Mouse (Mus musculus): Measurements from ENCODE around the gene Gm20388. TPM values are rescaled to one million over a fixed set of nuclear protein-coding genes. Genes with fewer than 3 reads are reported as not detected.

The Gm20388 gene
- polyA plus RNA-seq, 1 experiment from 2014 or later = not detected

DNA sequence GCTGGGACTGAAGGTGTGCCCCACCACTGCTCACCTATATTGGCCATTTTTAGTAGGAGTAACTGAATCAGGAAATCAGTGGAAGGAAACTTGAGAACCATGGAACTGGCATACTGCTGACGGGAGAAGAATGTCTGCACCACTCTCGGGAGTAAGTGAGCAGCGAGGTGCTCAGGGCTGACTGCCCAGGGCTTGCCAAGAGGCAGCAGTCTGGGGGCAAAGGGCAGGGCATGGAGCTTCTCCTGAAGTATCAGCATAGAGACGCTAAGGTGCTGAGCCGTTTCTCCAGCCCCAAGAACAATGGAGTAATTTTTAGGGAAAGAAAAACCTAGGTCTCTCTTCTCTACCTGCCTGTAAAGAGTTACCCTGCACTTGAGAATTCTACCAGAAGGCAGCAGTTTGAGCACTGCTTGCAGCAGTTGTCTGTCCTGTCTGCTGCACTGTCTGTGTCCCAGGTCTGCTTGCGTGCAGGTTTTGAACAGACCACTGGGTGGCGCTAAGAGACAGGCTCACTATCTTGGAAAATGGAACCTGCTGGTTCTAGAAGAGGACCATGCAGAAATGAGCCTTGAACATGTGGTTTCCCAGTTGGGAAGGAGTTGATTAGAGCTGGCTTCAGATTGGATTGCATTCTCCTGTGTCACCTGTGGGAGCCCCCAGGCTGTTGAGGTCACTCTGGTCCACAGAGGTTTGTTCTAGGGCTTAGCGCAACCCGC is 33.6 kb downstream of the Gm20388 start:
- Histone ChIP-seq H3K27me3 (ENCODE audit: control insufficient read depth, insufficient read depth, low read length) (no peaks in the 10 kb centered on the region), H3K27ac (replicated peaks in 1 of 2; ENCODE audit: control insufficient read depth in 1 of 2, insufficient read depth in 1 of 2, low read depth in 2 of 2, low read length in 2 of 2) (no peak overlapping the region), H3K4me1 (ENCODE audit: control insufficient read depth in 2 of 2, insufficient read depth in 2 of 2, low read length in 2 of 2) (no peaks in the 10 kb centered on the region), H3K9ac (ENCODE audit: low read length) (no peak overlapping the region), H3K36me3 (ENCODE audit: control insufficient read depth, insufficient read depth, low read length) (peaks cover 72% of the 10 kb centered on the region), H3K9me3 (ENCODE audit: control insufficient read depth, low read length) (no peaks in the 10 kb centered on the region), H3K4me3 (ENCODE audit: control insufficient read depth in 1 of 2, insufficient read depth in 1 of 2, low read depth in 1 of 2, low read length in 2 of 2) (no peak overlapping the region), H3K4me2 (ENCODE audit: low read length) (no peak overlapping the region)
- 64% methylated on average over 9 of the region's 9 CpGs for WGBS
- ATAC-seq (ENCODE audit: insufficient number of reproducible peaks, insufficient read depth, low FRiP score, low read depth) = peak; percentile 40; the same call in 1 of the 2 replicates

DNA sequence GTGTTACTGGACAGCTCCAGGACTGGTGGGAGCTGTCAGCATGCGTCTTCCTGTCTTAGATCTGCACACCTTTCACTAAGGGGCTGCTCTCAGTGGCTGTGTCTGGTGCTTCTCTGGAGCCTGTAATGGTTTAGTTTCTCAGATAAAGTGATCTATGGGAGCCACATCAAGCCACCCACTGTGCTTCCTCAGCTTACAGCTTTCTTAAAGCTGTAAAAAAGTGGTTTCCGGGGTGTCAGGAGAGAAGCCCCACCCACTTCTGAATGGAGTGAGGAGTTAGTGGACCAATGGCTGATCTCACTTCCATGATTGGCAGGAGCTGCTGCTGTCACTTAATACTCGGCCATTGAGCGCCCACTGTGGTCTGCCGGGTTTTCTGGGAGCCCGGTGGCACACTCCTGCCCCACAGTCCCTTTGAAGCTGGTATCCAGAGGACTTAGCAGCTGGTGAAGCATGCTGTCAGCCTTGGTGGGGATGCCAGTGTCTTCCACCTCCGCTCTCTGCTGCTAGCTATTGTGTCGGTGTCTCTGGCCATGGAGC is 35.8 kb downstream of the Gm20388 start:
- H3K36me3 ChIP-seq (ENCODE audit: control insufficient read depth, insufficient read depth, low read length) = peaks cover 80% of the 10 kb centered on the region
- no peak overlapping the region for H3K27ac ChIP-seq (replicated peaks in 1 of 2; ENCODE audit: control insufficient read depth in 1 of 2, insufficient read depth in 1 of 2, low read depth in 2 of 2, low read length in 2 of 2)
- no peak overlapping the region for H3K9ac ChIP-seq (ENCODE audit: low read length)
- WGBS = 81% methylated on average over 8 of the region's 8 CpGs
- no peaks in the 10 kb centered on the region for H3K4me1 ChIP-seq (ENCODE audit: control insufficient read depth in 2 of 2, insufficient read depth in 2 of 2, low read length in 2 of 2)
- no peak overlapping the region for H3K4me3 ChIP-seq (ENCODE audit: control insufficient read depth in 1 of 2, insufficient read depth in 1 of 2, low read depth in 1 of 2, low read length in 2 of 2)
- no peak for ATAC-seq (ENCODE audit: insufficient number of reproducible peaks, insufficient read depth, low FRiP score, low read depth)
- no peaks in the 10 kb centered on the region for H3K27me3 ChIP-seq (ENCODE audit: control insufficient read depth, insufficient read depth, low read length)
- H3K4me2 ChIP-seq (ENCODE audit: low read length) = no peak overlapping the region
- H3K9me3 ChIP-seq (ENCODE audit: control insufficient read depth, low read length) = no peaks in the 10 kb centered on the region

DNA sequence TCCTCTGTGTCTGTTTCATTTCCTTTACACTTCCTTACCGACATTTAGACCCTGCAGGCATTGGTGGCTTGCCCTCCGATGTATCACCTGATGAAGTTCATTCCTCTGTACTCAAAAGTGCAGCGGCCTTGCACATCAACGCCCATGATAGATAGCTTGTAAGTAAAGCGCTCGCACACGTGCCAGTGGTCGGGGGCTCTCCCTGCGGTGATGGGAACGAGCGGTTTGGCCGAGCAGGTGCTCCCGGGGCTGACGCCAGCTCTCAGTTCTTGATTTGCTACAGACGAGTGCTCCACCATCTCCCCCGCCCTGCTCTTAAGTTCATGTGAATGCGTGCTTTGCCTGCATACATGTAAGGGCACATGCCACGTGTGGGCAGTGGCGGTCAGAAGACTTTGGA is 37.0 kb downstream of the Gm20388 start:
- Histone ChIP-seq H3K27ac (replicated peaks in 1 of 2; ENCODE audit: control insufficient read depth in 1 of 2, insufficient read depth in 1 of 2, low read depth in 2 of 2, low read length in 2 of 2) (no peak overlapping the region), H3K4me3 (ENCODE audit: control insufficient read depth in 1 of 2, insufficient read depth in 1 of 2, low read depth in 1 of 2, low read length in 2 of 2) (no peak overlapping the region), H3K4me2 (ENCODE audit: low read length) (no peak overlapping the region), H3K9me3 (ENCODE audit: control insufficient read depth, low read length) (no peaks in the 10 kb centered on the region), H3K9ac (ENCODE audit: low read length) (no peak overlapping the region), H3K4me1 (ENCODE audit: control insufficient read depth in 2 of 2, insufficient read depth in 2 of 2, low read length in 2 of 2) (no peaks in the 10 kb centered on the region), H3K36me3 (ENCODE audit: control insufficient read depth, insufficient read depth, low read length) (peaks cover 80% of the 10 kb centered on the region), H3K27me3 (ENCODE audit: control insufficient read depth, insufficient read depth, low read length) (no peaks in the 10 kb centered on the region)
- no peak for ATAC-seq (ENCODE audit: insufficient number of reproducible peaks, insufficient read depth, low FRiP score, low read depth)
- WGBS = 74% methylated on average over 19 of the region's 19 CpGs

DNA sequence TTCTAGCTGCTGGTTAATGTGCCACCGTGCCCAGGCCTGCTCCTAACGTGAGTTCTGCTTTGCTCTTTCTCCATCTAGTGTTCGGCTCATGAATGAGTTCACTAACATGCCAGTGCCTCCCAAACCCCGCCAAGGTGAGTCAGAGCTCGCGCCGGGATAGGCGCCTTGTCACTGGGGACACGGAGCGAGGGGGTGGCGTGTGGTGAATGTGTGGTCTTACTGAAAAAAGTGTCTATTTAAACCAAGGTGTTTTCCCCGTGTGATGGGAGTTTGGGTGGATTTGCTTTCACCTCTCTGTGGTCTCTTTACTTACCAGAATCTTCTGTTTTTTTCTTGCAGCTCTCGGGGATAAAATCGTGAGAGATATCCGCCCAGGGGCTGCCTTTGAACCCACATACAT is 37.7 kb downstream of the Gm20388 start:
- H3K36me3 ChIP-seq (ENCODE audit: control insufficient read depth, insufficient read depth, low read length) = peaks cover 80% of the 10 kb centered on the region

DNA sequence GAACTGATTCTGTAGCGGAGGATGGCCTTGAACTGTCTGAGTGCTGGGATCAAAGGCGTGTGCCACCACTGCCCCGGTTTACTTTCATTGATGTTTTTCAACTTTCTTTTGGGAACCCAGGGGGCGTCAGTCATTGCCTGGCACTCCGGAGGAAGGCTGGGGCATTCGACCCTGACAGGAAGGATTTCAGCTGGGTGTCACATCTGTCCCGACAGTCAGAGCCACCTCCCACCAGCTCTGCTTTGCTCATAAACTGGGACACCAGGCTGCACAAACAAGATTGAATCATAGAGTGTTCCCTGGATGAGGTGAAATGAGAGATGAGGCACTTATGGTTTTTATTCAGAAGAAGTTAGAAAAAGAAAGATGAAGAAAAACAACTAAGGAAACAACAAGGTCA is 41.6 kb downstream of the Gm20388 start:
- Histone ChIP-seq H3K4me2 (ENCODE audit: low read length) (no peak overlapping the region), H3K9ac (ENCODE audit: low read length) (no peak overlapping the region), H3K36me3 (ENCODE audit: control insufficient read depth, insufficient read depth, low read length) (peaks cover 99% of the 10 kb centered on the region), H3K27ac (replicated peaks in 1 of 2; ENCODE audit: control insufficient read depth in 1 of 2, insufficient read depth in 1 of 2, low read depth in 2 of 2, low read length in 2 of 2) (no peak overlapping the region), H3K27me3 (ENCODE audit: control insufficient read depth, insufficient read depth, low read length) (no peaks in the 10 kb centered on the region), H3K4me3 (ENCODE audit: control insufficient read depth in 1 of 2, insufficient read depth in 1 of 2, low read depth in 1 of 2, low read length in 2 of 2) (no peak overlapping the region), H3K4me1 (ENCODE audit: control insufficient read depth in 2 of 2, insufficient read depth in 2 of 2, low read length in 2 of 2) (no peaks in the 10 kb centered on the region), H3K9me3 (ENCODE audit: control insufficient read depth, low read length) (no peaks in the 10 kb centered on the region)
- ATAC-seq (ENCODE audit: insufficient number of reproducible peaks, insufficient read depth, low FRiP score, low read depth) = no peak
- WGBS = 82% methylated on average over 7 of the region's 7 CpGs

More for the DNA sequence above, 37.7 kb downstream of the Gm20388 start:
- Histone ChIP-seq H3K27ac (replicated peaks in 1 of 2; ENCODE audit: control insufficient read depth in 1 of 2, insufficient read depth in 1 of 2, low read depth in 2 of 2, low read length in 2 of 2) (no peak overlapping the region), H3K9ac (ENCODE audit: low read length) (no peak overlapping the region), H3K4me1 (ENCODE audit: control insufficient read depth in 2 of 2, insufficient read depth in 2 of 2, low read length in 2 of 2) (no peaks in the 10 kb centered on the region), H3K9me3 (ENCODE audit: control insufficient read depth, low read length) (no peaks in the 10 kb centered on the region), H3K4me3 (ENCODE audit: control insufficient read depth in 1 of 2, insufficient read depth in 1 of 2, low read depth in 1 of 2, low read length in 2 of 2) (no peak overlapping the region), H3K4me2 (ENCODE audit: low read length) (no peak overlapping the region), H3K27me3 (ENCODE audit: control insufficient read depth, insufficient read depth, low read length) (no peaks in the 10 kb centered on the region)
- 87% methylated on average over 15 of the region's 15 CpGs for WGBS
- ATAC-seq (ENCODE audit: insufficient number of reproducible peaks, insufficient read depth, low FRiP score, low read depth) = no peak

DNA sequence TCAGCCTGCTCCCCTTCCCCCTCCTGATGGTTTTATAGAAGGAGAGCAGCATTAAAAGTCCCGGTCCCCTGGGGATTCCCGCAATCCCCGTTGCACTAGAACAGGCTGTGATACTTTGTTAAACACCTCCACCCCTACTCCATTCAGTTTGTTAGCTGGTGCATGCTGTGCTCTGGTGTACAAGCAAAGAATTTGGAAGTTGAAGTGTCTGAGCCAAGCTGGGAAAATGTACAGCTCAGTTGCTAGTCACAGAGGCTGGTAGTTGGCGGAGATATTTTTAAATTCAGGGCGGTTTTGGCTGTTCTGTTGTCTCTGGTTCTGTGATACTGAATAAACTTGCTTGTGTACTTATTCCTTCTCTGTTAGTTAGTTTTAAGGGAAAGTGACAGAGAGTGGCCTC is 42.1 kb downstream of the Gm20388 start:
- H3K4me3 ChIP-seq (ENCODE audit: control insufficient read depth in 1 of 2, insufficient read depth in 1 of 2, low read depth in 1 of 2, low read length in 2 of 2) = no peak overlapping the region
- ATAC-seq (ENCODE audit: insufficient number of reproducible peaks, insufficient read depth, low FRiP score, low read depth) = no peak
- no peak overlapping the region for H3K27ac ChIP-seq (replicated peaks in 1 of 2; ENCODE audit: control insufficient read depth in 1 of 2, insufficient read depth in 1 of 2, low read depth in 2 of 2, low read length in 2 of 2)
- H3K9ac ChIP-seq (ENCODE audit: low read length) = no peak overlapping the region
- H3K36me3 ChIP-seq (ENCODE audit: control insufficient read depth, insufficient read depth, low read length) = peaks cover 99% of the 10 kb centered on the region
- H3K9me3 ChIP-seq (ENCODE audit: control insufficient read depth, low read length) = no peaks in the 10 kb centered on the region
- H3K4me1 ChIP-seq (ENCODE audit: control insufficient read depth in 2 of 2, insufficient read depth in 2 of 2, low read length in 2 of 2) = no peaks in the 10 kb centered on the region
- 88% methylated on average over 5 of the region's 5 CpGs for WGBS
- H3K27me3 ChIP-seq (ENCODE audit: control insufficient read depth, insufficient read depth, low read length) = no peaks in the 10 kb centered on the region
- no peak overlapping the region for H3K4me2 ChIP-seq (ENCODE audit: low read length)

DNA sequence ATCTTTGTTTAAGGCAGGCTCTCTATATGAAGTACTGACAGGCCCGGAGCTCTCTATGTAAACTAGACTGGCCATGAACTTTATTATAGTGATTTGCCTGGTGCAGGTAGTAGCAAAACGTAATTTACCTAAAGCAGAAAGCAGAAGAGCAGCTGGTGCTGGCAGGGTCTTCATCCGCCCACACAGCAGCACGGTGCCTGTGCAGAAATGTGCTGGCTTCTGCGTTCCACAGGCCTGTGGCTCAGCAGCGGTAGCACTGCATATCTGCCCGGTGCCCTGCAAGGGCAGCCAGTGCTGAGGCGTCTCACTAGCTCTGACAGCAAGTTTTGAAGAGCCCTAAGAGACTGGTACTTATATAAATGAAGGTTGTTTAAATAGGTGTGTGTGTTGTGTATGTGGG is 44.7 kb downstream of the Gm20388 start:
- no peak overlapping the region for H3K4me3 ChIP-seq (ENCODE audit: control insufficient read depth in 1 of 2, insufficient read depth in 1 of 2, low read depth in 1 of 2, low read length in 2 of 2)
- H3K27ac ChIP-seq (replicated peaks in 1 of 2; ENCODE audit: control insufficient read depth in 1 of 2, insufficient read depth in 1 of 2, low read depth in 2 of 2, low read length in 2 of 2) = no peak overlapping the region
- peaks cover 82% of the 10 kb centered on the region for H3K36me3 ChIP-seq (ENCODE audit: control insufficient read depth, insufficient read depth, low read length)
- H3K4me2 ChIP-seq (ENCODE audit: low read length) = no peak overlapping the region
- H3K27me3 ChIP-seq (ENCODE audit: control insufficient read depth, insufficient read depth, low read length) = no peaks in the 10 kb centered on the region
- ATAC-seq (ENCODE audit: insufficient number of reproducible peaks, insufficient read depth, low FRiP score, low read depth) = no peak
- 91% methylated on average over 8 of the region's 8 CpGs for WGBS
- no peak overlapping the region for H3K9ac ChIP-seq (ENCODE audit: low read length)
- H3K9me3 ChIP-seq (ENCODE audit: control insufficient read depth, low read length) = no peaks in the 10 kb centered on the region
- no peaks in the 10 kb centered on the region; a peak in 1 of 4 replicates for H3K4me1 ChIP-seq (ENCODE audit: control insufficient read depth in 2 of 2, insufficient read depth in 2 of 2, low read length in 2 of 2)

DNA sequence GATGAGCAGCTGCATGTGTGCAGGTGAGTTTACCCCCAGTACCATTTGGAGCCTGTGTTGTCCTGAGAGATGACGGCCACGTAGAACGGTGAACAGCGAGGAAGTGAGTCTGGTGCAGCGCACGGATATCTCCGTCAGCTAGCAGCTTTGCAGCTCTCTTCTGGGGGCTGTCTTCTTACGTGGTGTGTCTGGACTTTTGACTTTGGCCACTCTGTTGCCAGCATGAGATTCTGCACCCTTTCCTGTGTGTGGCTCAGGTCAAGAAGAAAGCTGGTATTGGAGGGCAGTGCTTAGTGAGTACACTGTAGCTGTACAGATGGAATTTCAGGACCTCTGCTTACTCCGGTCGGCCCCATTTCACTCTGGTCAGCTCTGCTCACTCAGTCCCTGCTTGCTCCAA is 47.4 kb downstream of the Gm20388 start:
- no peaks in the 10 kb centered on the region for H3K9me3 ChIP-seq (ENCODE audit: control insufficient read depth, low read length)
- H3K9ac ChIP-seq (ENCODE audit: low read length) = no peak overlapping the region
- ATAC-seq (ENCODE audit: insufficient number of reproducible peaks, insufficient read depth, low FRiP score, low read depth) = no peak
- H3K27me3 ChIP-seq (ENCODE audit: control insufficient read depth, insufficient read depth, low read length) = no peaks in the 10 kb centered on the region
- peaks cover 54% of the 10 kb centered on the region for H3K36me3 ChIP-seq (ENCODE audit: control insufficient read depth, insufficient read depth, low read length)
- H3K4me2 ChIP-seq (ENCODE audit: low read length) = no peak overlapping the region
- H3K4me1 ChIP-seq (ENCODE audit: control insufficient read depth in 2 of 2, insufficient read depth in 2 of 2, low read length in 2 of 2) = peaks cover 3 to 4% of the 10 kb centered on the region in 2 experiments; a peak in 2 of 4 replicates
- H3K27ac ChIP-seq (replicated peaks in 1 of 2; ENCODE audit: control insufficient read depth in 1 of 2, insufficient read depth in 1 of 2, low read depth in 2 of 2, low read length in 2 of 2) = no peak overlapping the region
- WGBS = 90% methylated on average over 10 of the region's 10 CpGs
- no peak overlapping the region for H3K4me3 ChIP-seq (ENCODE audit: control insufficient read depth in 1 of 2, insufficient read depth in 1 of 2, low read depth in 1 of 2, low read length in 2 of 2)

All from heart, embryonic 14.5 days (tissue).